Mouse (Mus musculus): ENCODE results near the gene Gm6205.
"Not testable (repeated sequence)": the region's sequence is repeated elsewhere in the genome, so short reads cannot be mapped to it uniquely, and the experiment has no call there.

Gm6205 gene

GRCm38 (mm10) chr5:94648082-94648481, at the start of gene Gm6205:
Gene Gm6205 (plus strand): TSS chr5:94648382.
- DNase-seq, result not testable (repeated sequence)

GRCm38 (mm10) chr5:94616242-94616641, 31.9 kb upstream of the Gm6205 start, which contains the start of gene Gm3147:
Gene Gm3147 (minus strand): TSS chr5:94616342.
- not testable (repeated sequence) for DNase-seq

GRCm38 (mm10) chr5:94623679-94624078, 24.5 kb upstream of the Gm6205 start, which contains the start of gene Gm6509:
Gene Gm6509 (plus strand): TSS chr5:94623979.
- not testable (repeated sequence) for DNase-seq
